Mouse (Mus musculus) stomach, postnatal 0 days (tissue): ENCODE measurements around the gene Entpd8.

Source experiments
- CTCF ChIP-seq: IDR thresholded peaks from 2 replicates; pipeline ENCODE4 v1.5.1; 2016; ENCODE audit warnings: antibody characterized with exemption, low read depth, mild to moderate bottlenecking, moderate library complexity
- EP300 ChIP-seq: optimal IDR thresholded peaks from 2 replicates; pipeline ENCODE3; 2016; ENCODE audit warnings: antibody characterized with exemption

GRCm38 (mm10) chr2:25055068-25055405, 25.1 kb upstream of the Entpd8 start:
- TF ChIP-seq CTCF (no peak), EP300 (no peak)
